Mouse (Mus musculus): Measurements from ENCODE around the gene Gm20662. TPM values are rescaled to one million over a fixed set of nuclear protein-coding genes. Genes with fewer than 3 reads are reported as not detected.

Gene Gm20662
- polyA plus RNA-seq, 1 experiment from 2014 or later, result 0.55 TPM

Small RNA genes within 50 kb of the gene (microRNA-seq; reads per million reads assigned to microRNA genes)
- not detected for gene Mir7088

Other genes starting within 250 kb of the Gm20662 start
- gene Rbm5, start 225.4 kb upstream of the Gm20662 start, polyA plus RNA-seq (2014; fragmentation: Nextera tagmentation; extraction: Ambion mirVana), result 116 and 118 TPM in 2 replicates
- 41.5 and 42.8 TPM in 2 replicates for gene Rbm6, start 123.1 kb upstream of the Gm20662 start, polyA plus RNA-seq (2014; fragmentation: Nextera tagmentation; extraction: Ambion mirVana)
- gene Mon1a, start 108.2 kb upstream of the Gm20662 start, polyA plus RNA-seq (2014; fragmentation: Nextera tagmentation; extraction: Ambion mirVana), result 8.2 and 9.4 TPM in 2 replicates
- 1.00 and 1.5 TPM in 2 replicates for gene Mst1r, start 89.5 kb upstream of the Gm20662 start, polyA plus RNA-seq (2014; fragmentation: Nextera tagmentation; extraction: Ambion mirVana)
- not detected in 2 replicates for gene Actl11, start 67.9 kb upstream of the Gm20662 start, polyA plus RNA-seq (2014; fragmentation: Nextera tagmentation; extraction: Ambion mirVana)
- 0.07 and 0.13 TPM in 2 replicates for gene Camkv, start 60.7 kb upstream of the Gm20662 start, polyA plus RNA-seq (2014; fragmentation: Nextera tagmentation; extraction: Ambion mirVana)
- gene Traip, start 46.2 kb upstream of the Gm20662 start, polyA plus RNA-seq (2014; fragmentation: Nextera tagmentation; extraction: Ambion mirVana), result 8.6 and 10.2 TPM in 2 replicates
- gene Uba7, start 20.8 kb upstream of the Gm20662 start, polyA plus RNA-seq (2014; fragmentation: Nextera tagmentation; extraction: Ambion mirVana), result 33.1 and 34.2 TPM in 2 replicates
- 2.1 and 3.8 TPM in 2 replicates for gene Gm20661, start 13.3 kb upstream of the Gm20662 start, polyA plus RNA-seq (2014; fragmentation: Nextera tagmentation; extraction: Ambion mirVana)
- gene Inka1, start 10.5 kb upstream of the Gm20662 start, polyA plus RNA-seq (2014; fragmentation: Nextera tagmentation; extraction: Ambion mirVana), result 46.0 and 49.2 TPM in 2 replicates
- 4.8 and 8.4 TPM in 2 replicates for gene Cdhr4, start 3.9 kb upstream of the Gm20662 start, polyA plus RNA-seq (2014; fragmentation: Nextera tagmentation; extraction: Ambion mirVana)
- 21.9 and 22.5 TPM in 2 replicates for gene Ip6k1, start 6.2 kb downstream of the Gm20662 start, polyA plus RNA-seq (2014; fragmentation: Nextera tagmentation; extraction: Ambion mirVana)
- gene Gmppb, start 52.9 kb downstream of the Gm20662 start, polyA plus RNA-seq (2014; fragmentation: Nextera tagmentation; extraction: Ambion mirVana), result 17.4 and 18.8 TPM in 2 replicates
- gene Amigo3, start 56.8 kb downstream of the Gm20662 start, polyA plus RNA-seq (2014; fragmentation: Nextera tagmentation; extraction: Ambion mirVana), result 2.0 and 2.1 TPM in 2 replicates
- not detected in 2 replicates for gene Mst1, start 84.1 kb downstream of the Gm20662 start, polyA plus RNA-seq (2014; fragmentation: Nextera tagmentation; extraction: Ambion mirVana)
- 37.2 and 37.9 TPM in 2 replicates for gene Rnf123, start 87.0 kb downstream of the Gm20662 start, polyA plus RNA-seq (2014; fragmentation: Nextera tagmentation; extraction: Ambion mirVana)
- 48.7 and 50.8 TPM in 2 replicates for gene Apeh, start 98.3 kb downstream of the Gm20662 start, polyA plus RNA-seq (2014; fragmentation: Nextera tagmentation; extraction: Ambion mirVana)
- 0.09 and 0.16 TPM in 2 replicates for gene Bsn, start 194.0 kb downstream of the Gm20662 start, polyA plus RNA-seq (2014; fragmentation: Nextera tagmentation; extraction: Ambion mirVana)

All from heart, embryonic 14.5 days (tissue).